Mouse (Mus musculus): ENCODE results near the gene Ppef2. TPM values are rescaled to one million over a fixed set of nuclear protein-coding genes. Genes with fewer than 3 reads are reported as not detected.

Gene Ppef2
- total RNA-seq, 2 experiments from 2014 or later, result not detected

DNA sequence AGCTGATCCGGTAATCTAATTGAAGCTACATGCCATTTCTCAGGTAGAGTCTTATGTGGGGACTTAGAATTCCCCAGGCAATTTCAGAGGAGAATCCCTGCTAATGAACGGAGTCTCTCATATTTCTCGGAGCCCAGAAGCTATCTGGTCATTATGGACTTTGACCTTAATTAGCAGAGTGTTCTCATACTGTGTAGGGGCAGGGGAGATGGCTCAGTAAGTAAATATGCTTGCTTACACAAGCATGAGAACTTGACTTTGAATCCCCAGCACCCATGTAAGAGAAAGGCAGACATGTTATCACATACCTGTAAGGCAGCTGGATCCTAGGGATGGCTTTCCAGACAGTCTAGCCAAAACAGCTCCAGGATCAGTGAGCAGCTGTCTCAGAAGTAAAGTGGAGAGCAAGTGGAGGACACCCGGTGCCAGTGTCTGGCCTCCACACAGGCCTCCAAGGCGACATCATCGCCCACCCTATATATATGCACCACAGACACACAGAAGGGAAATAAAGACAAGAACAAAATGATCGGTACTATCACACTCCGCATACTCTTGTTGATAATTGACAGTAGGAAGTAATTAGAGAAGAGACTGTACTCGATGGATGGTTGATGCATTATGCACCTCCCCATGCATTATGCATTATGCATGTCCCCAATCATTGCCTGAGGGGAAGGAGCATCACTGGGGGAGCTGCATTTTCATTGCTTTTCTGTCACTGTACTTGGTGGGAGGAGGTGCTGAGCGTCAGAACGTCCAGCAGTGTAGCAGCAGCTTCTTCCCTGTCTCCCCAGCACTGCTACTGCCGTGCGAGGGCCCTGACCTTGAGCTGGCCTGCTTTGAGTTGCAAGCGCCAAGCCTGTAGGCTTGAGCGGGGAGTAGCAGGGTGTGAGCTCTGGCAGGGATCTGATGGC is 58.9 kb downstream of the Ppef2 start:
- peak in 1 of 2 experiments; percentile 32 for DNase-seq (ENCODE audit: low spot score in 2 of 2)

DNA sequence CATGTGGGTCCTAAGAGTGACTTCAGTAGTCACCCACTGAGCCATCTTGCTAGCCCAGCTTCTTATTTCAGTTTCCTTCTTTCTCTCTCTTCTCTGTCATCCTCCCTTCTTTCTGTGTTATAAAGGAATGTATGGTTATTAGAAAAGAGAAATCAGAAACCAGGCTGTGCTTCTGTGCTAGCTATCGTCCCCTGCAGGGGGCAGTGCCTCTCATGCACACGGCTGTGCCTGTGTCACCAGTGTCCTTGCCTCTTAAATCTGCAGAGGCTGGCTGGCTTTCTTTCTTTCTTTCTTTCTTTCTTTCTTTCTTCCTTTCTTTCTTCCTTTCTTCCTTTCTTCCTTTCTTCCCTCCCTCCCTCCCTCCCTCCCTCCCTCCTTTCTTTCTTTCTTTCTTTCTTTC is 60.4 kb downstream of the Ppef2 start:
- peak; percentile 24 to 40 for DNase-seq (ENCODE audit: low spot score in 2 of 2)

DNA sequence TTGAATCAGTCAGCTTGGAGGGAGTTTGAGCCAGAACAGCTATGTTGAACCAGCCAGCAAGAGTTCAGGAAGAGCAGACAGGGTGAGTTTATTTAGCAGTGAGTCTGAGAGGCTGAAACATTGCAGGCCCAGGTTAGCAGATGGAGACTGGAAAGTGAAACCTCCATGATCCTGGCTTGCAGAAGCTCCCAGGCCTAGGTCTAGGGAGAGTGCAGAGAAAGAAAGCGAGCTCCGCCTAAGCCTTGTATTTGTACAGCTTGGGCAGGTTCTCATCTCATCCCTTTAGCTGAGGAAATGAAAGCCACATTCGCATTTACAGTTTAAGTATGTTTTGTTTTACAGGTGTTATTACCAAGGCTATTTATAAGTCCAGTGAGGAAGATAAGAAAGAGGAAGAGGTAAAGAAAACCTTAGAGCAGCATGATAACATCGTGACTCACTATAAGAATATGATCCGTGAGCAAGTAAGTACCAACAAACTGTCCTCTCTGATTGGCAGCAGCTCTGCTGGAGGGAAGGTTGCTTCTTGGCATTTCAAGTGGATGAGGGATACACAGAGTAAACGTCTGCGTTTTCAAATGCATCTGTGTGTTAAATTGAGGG is 67.1 kb downstream of the Ppef2 start:
- DNase-seq (ENCODE audit: low spot score in 2 of 2), result no peak

DNA sequence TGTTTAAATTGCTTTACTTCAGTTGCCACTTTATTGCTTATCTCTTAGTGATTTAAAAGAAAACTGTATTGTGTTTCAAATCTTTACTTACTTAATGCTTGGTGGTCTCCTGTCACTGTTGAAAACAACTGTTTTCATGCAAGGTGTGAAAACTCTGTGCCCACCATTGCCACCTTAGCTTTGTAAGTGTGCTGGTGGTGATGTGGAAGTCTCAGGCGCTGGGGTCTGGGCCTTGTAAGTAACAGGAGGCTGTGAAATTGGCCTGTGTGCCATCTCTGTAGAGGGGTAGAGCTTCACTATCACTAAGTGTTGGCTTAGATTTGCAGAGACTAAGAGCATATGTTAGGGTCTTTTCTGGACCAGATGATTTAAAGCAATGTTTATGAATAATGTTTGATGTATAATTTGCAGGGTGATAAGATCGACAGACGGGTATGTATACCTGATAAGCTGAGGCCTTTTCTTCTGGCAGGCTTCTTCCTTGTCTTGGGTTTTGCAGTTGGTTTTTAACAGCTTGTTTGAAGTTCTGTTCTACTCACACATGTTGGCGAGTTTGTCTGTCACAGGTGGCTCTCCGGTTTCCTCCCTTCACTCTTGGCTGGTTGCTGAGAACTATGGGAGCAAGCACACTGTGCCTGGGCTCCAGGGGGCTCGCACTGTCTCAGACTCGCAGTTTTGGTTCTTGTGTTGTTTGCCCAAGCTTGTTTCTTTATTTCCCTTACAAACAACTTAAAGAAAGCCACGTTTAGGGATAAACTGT is 72.8 kb downstream of the Ppef2 start:
- no peak for DNase-seq (ENCODE audit: low spot score in 2 of 2)

Other genes with a start within 250 kb of the Ppef2 start
- 1 to 10 TPM; 6.2 to 8.5 TPM for gene Cdkl2, start 212.4 kb downstream of the Ppef2 start, total RNA-seq (2021)
- gene G3bp2, start 172.6 kb downstream of the Ppef2 start, total RNA-seq (2021), result 100 to 1,000 TPM; 117 to 135 TPM
- gene Uso1, start 118.3 kb downstream of the Ppef2 start, total RNA-seq (2021), result 10 to 100 TPM; 81.8 to 98.8 TPM
- gene U90926, start 40.9 kb downstream of the Ppef2 start, total RNA-seq (2021), result not detected
- 10 to 100 TPM; 19.0 to 28.7 TPM for gene Naaa, start 21.9 kb upstream of the Ppef2 start, total RNA-seq (2021)
- gene Sdad1, start 54.2 kb upstream of the Ppef2 start, total RNA-seq (2021), result 10 to 100 TPM; 27.9 to 28.3 TPM
- gene Cxcl9, start 71.8 kb upstream of the Ppef2 start, total RNA-seq (2021), result 1 to 10 TPM; 1.3 to 3.4 TPM
- gene Art3, start 75.5 kb upstream of the Ppef2 start, total RNA-seq (2021), result 10 to 100 TPM; 48.5 to 78.3 TPM
- under 1 TPM; 0.43 to 0.61 TPM for gene Cxcl10, start 92.6 kb upstream of the Ppef2 start, total RNA-seq (2021)
- 10 to 100 TPM; 28.6 to 33.6 TPM for gene Nup54, start 178.9 kb upstream of the Ppef2 start, total RNA-seq (2021)